Mouse (Mus musculus): ENCODE measurements around the gene AI837181.

The AI837181 gene

GRCm38 (mm10) chr19:5472857-5473256 lies 47.9 kb downstream of the AI837181 start:
- no peak for DNase-seq (ENCODE audit: low spot score in 2 of 2)

GRCm38 (mm10) chr19:5473720-5474119 lies 48.8 kb downstream of the AI837181 start, which contains the start of gene Efemp2:
Gene Efemp2, plus strand, starts transcription at chr19:5473954.
- DNase-seq (ENCODE audit: low spot score in 2 of 2) = peak; percentile 56 to 60

DNA sequence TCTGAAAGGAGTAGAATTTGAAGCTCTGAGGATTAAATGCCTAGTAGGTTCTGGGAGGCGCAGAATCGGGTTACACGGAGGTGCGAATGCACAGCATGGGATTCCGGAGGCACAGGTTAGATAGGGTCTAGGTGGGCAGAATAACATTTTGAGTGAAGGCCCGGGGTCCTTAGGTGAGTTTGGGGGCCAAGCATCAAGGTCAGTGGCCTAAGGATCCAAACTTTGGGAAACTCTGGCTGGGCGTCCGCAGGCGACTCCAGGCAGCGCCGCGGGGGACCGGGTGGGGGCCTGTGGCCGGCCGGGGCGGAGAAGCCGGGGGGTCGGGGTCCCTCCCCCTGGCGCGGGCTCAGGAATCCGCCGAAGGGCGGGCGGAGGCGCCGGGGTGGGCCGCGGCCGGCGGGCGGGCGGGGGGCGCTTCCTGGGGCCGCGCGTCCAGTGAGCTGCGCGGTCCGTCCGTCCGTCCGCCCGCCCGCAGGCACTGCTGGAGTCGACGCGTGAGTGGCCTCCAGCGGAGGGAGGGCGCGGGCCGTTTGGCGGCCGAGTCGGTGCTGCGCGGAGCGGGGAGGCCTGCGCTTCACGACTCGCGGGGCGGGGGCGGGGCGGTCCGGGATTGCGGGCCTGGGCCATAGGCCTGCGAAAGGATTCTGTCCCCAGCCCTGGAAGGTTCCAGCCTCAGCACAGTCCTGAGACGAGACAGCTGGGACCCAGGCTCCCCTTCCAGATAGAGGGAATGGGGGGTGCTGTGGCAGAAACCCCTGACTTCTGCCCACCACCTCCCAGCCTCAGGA lies 49.5 kb downstream of the AI837181 start:
- no peak for DNase-seq (ENCODE audit: low spot score in 2 of 2)

DNA sequence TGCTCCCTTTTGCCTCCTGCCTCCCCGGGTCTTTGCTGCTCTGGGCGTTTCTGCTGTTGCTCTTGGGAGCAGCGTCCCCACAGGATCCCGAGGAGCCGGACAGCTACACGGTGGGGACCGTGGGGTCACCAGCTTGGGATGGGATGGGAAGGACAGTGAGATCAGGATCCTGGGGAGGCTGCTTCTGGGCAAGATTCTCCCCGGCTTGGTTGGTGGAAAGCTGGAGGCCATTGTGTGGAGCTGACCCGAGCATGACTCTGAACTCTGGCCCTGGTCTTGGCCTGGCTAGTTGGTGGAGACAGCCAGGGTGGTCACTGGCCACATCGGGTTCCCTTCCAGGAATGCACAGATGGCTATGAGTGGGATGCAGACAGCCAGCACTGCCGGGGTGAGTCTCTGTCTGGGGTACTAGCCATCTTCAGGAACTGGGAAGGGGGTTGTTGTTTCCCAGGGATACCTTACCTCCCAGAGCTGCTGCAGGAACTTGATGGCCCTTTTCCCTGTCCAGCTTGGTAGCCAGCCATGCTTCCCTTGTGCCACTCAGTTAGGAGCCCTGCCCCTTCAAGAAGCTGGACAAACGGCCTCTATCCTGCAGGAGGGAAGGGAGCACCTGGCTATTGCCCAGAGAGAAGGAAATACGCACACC lies 50.2 kb downstream of the AI837181 start:
- DNase-seq (ENCODE audit: low spot score in 2 of 2) = no peak

Data from frontal cortex, postnatal 36 days (tissue).